Mouse (Mus musculus): Measurements from ENCODE around the gene Art3. TPM values are rescaled to one million over a fixed set of nuclear protein-coding genes. Genes with fewer than 3 reads are reported as not detected.
"Not testable (repeated sequence)": the region's sequence is repeated elsewhere in the genome, so short reads cannot be mapped to it uniquely, and the experiment has no call there.

Art3 gene
- polyA plus RNA-seq, 1 experiment from 2014 or later, result 3.4 TPM

DNA sequence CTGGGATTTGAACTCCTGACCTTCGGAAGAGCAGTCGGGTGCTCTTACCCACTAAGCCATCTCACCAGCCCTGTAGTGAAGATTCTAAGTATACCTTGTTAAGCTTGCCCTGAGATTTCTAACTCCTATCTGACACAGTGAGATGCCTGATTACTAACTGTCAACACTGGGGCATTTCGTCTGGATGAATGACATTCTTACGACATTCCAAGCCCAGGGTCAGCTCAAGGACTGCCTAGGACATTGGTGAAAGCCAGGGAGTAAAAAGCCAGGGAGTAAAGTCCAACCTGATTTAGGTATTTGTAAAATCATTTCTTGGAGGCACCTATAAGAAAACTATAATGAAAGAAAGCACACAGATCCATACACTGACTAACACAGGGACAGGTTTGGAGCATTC, 21.1 kb downstream of the Art3 start:
- H3K4me1 ChIP-seq (replicated peaks; ENCODE audit: control insufficient read depth, insufficient read depth, low read length); H3K9me3 ChIP-seq (ENCODE audit: control insufficient read depth, low read length); H3K27me3 ChIP-seq (ENCODE audit: control insufficient read depth, insufficient read depth, low read length); H3K4me3 ChIP-seq (ENCODE audit: low read depth, low read length); H3K4me2 ChIP-seq (replicated peaks; ENCODE audit: low read depth, low read length); H3K27ac ChIP-seq (ENCODE audit: low read depth, low read length); ATAC-seq (ENCODE audit: low FRiP score); DNase-seq (ENCODE audit: low spot score); H3K9ac ChIP-seq (ENCODE audit: low read depth, low read length); H3K36me3 ChIP-seq (ENCODE audit: control insufficient read depth, insufficient read depth, low read length): not testable (repeated sequence)
- WGBS, result 80% methylated on average over 4 of the region's 4 CpGs

- 54% methylated on average over 11 of the region's 11 CpGs for WGBS
- no peak for ATAC-seq (ENCODE audit: low FRiP score)
- DNase-seq (ENCODE audit: low spot score), result no peak
- no peaks in the 10 kb centered on the region for H3K27me3 ChIP-seq (ENCODE audit: control insufficient read depth, insufficient read depth, low read length)
- H3K4me3 ChIP-seq (ENCODE audit: low read depth, low read length), result no peak overlapping the region
- no peaks in the 10 kb centered on the region for H3K4me1 ChIP-seq (replicated peaks; ENCODE audit: control insufficient read depth, insufficient read depth, low read length)
- no peak overlapping the region for H3K9ac ChIP-seq (ENCODE audit: low read depth, low read length)
- no peaks in the 10 kb centered on the region for H3K36me3 ChIP-seq (ENCODE audit: control insufficient read depth, insufficient read depth, low read length)
- no peak overlapping the region for H3K4me2 ChIP-seq (replicated peaks; ENCODE audit: low read depth, low read length)
- H3K9me3 ChIP-seq (ENCODE audit: control insufficient read depth, low read length), result no peaks in the 10 kb centered on the region
- no peak overlapping the region for H3K27ac ChIP-seq (ENCODE audit: low read depth, low read length)
These were observed 21.9 kb downstream of the Art3 start for GRCm38 (mm10) chr5:92353517-92353916.

GRCm38 (mm10) chr5:92358033-92358432, 26.4 kb downstream of the Art3 start:
- Histone ChIP-seq H3K9me3 (ENCODE audit: control insufficient read depth, low read length) (no peaks in the 10 kb centered on the region), H3K4me3 (ENCODE audit: low read depth, low read length) (no peak overlapping the region), H3K4me1 (replicated peaks; ENCODE audit: control insufficient read depth, insufficient read depth, low read length) (no peaks in the 10 kb centered on the region), H3K4me2 (replicated peaks; ENCODE audit: low read depth, low read length) (no peak overlapping the region), H3K27ac (ENCODE audit: low read depth, low read length) (no peak overlapping the region), H3K27me3 (ENCODE audit: control insufficient read depth, insufficient read depth, low read length) (no peaks in the 10 kb centered on the region), H3K36me3 (ENCODE audit: control insufficient read depth, insufficient read depth, low read length) (no peaks in the 10 kb centered on the region), H3K9ac (ENCODE audit: low read depth, low read length) (no peak overlapping the region)
- DNase-seq (ENCODE audit: low spot score) (no peak), ATAC-seq (ENCODE audit: low FRiP score) (no peak)
- WGBS, result 50% methylated on average over 11 of the region's 12 CpGs

DNA sequence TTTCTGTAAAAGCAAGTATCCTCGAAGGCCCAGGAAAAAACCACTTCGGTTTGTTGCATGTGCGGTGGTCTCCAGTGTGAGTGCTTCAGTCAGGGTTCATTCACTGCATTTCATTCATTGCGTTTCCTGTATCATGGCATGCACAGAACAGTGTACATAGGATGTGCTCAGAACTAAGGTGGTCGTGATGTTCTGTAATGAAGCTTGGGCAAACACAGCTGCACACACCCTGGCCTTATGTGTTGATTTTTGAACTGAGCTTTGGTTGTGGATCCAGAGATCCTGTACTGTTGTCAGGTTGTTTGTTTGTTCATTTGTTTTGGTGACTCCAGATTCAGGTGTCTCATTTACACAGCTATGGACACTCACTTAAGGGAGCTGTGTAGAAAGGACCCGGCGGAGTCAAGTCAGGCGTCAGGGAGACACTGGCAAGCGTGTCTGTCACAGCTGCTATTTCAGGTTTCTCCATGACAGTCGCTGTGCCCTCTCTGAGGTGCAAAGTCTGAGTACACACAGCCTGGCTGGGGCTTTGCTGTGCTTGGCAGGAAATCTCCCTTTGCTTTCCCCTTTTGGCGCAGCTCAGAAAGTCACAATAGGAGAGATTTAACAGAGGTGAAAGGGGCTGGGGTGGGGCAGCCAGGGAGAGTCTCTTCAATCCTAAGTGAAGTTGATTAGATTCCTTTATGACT, 27.3 kb downstream of the Art3 start:
- H3K9ac ChIP-seq (ENCODE audit: low read depth, low read length), result no peak overlapping the region

GRCm38 (mm10) chr5:92363179-92363578, 31.6 kb downstream of the Art3 start:
- Histone ChIP-seq H3K4me1 (replicated peaks; ENCODE audit: control insufficient read depth, insufficient read depth, low read length) (no peaks in the 10 kb centered on the region), H3K4me3 (ENCODE audit: low read depth, low read length) (no peak overlapping the region), H3K27ac (ENCODE audit: low read depth, low read length) (no peak overlapping the region), H3K9me3 (ENCODE audit: control insufficient read depth, low read length) (no peaks in the 10 kb centered on the region), H3K9ac (ENCODE audit: low read depth, low read length) (no peak overlapping the region), H3K4me2 (replicated peaks; ENCODE audit: low read depth, low read length) (no peak overlapping the region), H3K36me3 (ENCODE audit: control insufficient read depth, insufficient read depth, low read length) (no peaks in the 10 kb centered on the region), H3K27me3 (ENCODE audit: control insufficient read depth, insufficient read depth, low read length) (no peaks in the 10 kb centered on the region)
- ATAC-seq (ENCODE audit: low FRiP score), result no peak
- DNase-seq (ENCODE audit: low spot score), result no peak
- WGBS, result 11% methylated on average over 4 of the region's 4 CpGs

More for the DNA sequence above, 27.3 kb downstream of the Art3 start:
- 78% methylated on average over 11 of the region's 11 CpGs for WGBS
- H3K27ac ChIP-seq (ENCODE audit: low read depth, low read length), result no peak overlapping the region
- H3K27me3 ChIP-seq (ENCODE audit: control insufficient read depth, insufficient read depth, low read length), result no peaks in the 10 kb centered on the region
- no peaks in the 10 kb centered on the region for H3K4me1 ChIP-seq (replicated peaks; ENCODE audit: control insufficient read depth, insufficient read depth, low read length)
- DNase-seq (ENCODE audit: low spot score) (no peak), ATAC-seq (ENCODE audit: low FRiP score) (no peak)
- H3K9me3 ChIP-seq (ENCODE audit: control insufficient read depth, low read length), result no peaks in the 10 kb centered on the region
- no peaks in the 10 kb centered on the region for H3K36me3 ChIP-seq (ENCODE audit: control insufficient read depth, insufficient read depth, low read length)
- H3K4me3 ChIP-seq (ENCODE audit: low read depth, low read length), result no peak overlapping the region
- no peak overlapping the region for H3K4me2 ChIP-seq (replicated peaks; ENCODE audit: low read depth, low read length)

GRCm38 (mm10) chr5:92364011-92364410, 32.4 kb downstream of the Art3 start:
- H3K4me2 ChIP-seq (replicated peaks; ENCODE audit: low read depth, low read length), result no peak overlapping the region
- no peak for DNase-seq (ENCODE audit: low spot score)
- no peak overlapping the region for H3K4me3 ChIP-seq (ENCODE audit: low read depth, low read length)
- H3K9ac ChIP-seq (ENCODE audit: low read depth, low read length), result no peak overlapping the region
- no peaks in the 10 kb centered on the region for H3K27me3 ChIP-seq (ENCODE audit: control insufficient read depth, insufficient read depth, low read length)
- H3K36me3 ChIP-seq (ENCODE audit: control insufficient read depth, insufficient read depth, low read length), result no peaks in the 10 kb centered on the region
- H3K9me3 ChIP-seq (ENCODE audit: control insufficient read depth, low read length), result no peaks in the 10 kb centered on the region
- no peak overlapping the region for H3K27ac ChIP-seq (ENCODE audit: low read depth, low read length)
- WGBS, result 90% methylated on average over 5 of the region's 5 CpGs
- no peak for ATAC-seq (ENCODE audit: low FRiP score)
- no peaks in the 10 kb centered on the region for H3K4me1 ChIP-seq (replicated peaks; ENCODE audit: control insufficient read depth, insufficient read depth, low read length)

- Histone ChIP-seq H3K27me3 (ENCODE audit: control insufficient read depth, insufficient read depth, low read length) (no peaks in the 10 kb centered on the region), H3K4me3 (ENCODE audit: low read depth, low read length) (no peak overlapping the region), H3K4me2 (replicated peaks; ENCODE audit: low read depth, low read length) (no peak overlapping the region), H3K4me1 (replicated peaks; ENCODE audit: control insufficient read depth, insufficient read depth, low read length) (no peaks in the 10 kb centered on the region), H3K9me3 (ENCODE audit: control insufficient read depth, low read length) (no peaks in the 10 kb centered on the region), H3K27ac (ENCODE audit: low read depth, low read length) (no peak overlapping the region), H3K9ac (ENCODE audit: low read depth, low read length) (no peak overlapping the region), H3K36me3 (ENCODE audit: control insufficient read depth, insufficient read depth, low read length) (no peaks in the 10 kb centered on the region)
- 77% methylated on average over 11 of the region's 11 CpGs for WGBS
- ATAC-seq (ENCODE audit: low FRiP score) (no peak), DNase-seq (ENCODE audit: low spot score) (no peak)
These were observed 33.6 kb downstream of the Art3 start for GRCm38 (mm10) chr5:92365146-92365705.

DNA sequence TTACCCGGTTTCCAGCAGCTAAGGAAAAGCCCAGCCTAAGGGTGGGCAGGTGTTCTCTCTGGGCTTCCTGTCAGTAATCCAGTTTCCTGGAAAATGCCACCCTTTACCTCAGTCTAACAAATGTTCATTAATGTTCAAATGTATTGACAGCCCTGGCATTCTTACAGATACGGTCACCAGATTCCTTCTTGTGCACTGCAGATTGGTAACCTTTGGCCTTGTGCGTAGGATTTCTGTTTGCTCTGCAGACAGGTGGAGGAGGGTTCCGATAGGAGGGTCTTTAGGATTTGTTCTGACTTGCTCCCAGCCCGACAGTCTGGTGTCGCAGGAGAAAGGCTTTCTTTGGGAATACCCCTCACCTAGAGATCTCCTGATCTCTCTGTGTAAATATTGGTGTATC, 34.9 kb downstream of the Art3 start:
- H3K9me3 ChIP-seq (ENCODE audit: control insufficient read depth, low read length), result no peaks in the 10 kb centered on the region
- no peak overlapping the region for H3K4me3 ChIP-seq (ENCODE audit: low read depth, low read length)
- ATAC-seq (ENCODE audit: low FRiP score) (no peak), DNase-seq (ENCODE audit: low spot score) (no peak)
- no peak overlapping the region for H3K27ac ChIP-seq (ENCODE audit: low read depth, low read length)
- H3K9ac ChIP-seq (ENCODE audit: low read depth, low read length), result no peak overlapping the region
- H3K4me1 ChIP-seq (replicated peaks; ENCODE audit: control insufficient read depth, insufficient read depth, low read length), result no peaks in the 10 kb centered on the region; the same call in 1 of the 2 replicates
- H3K4me2 ChIP-seq (replicated peaks; ENCODE audit: low read depth, low read length), result no peak overlapping the region
- 82% methylated on average over 6 of the region's 6 CpGs for WGBS
- H3K27me3 ChIP-seq (ENCODE audit: control insufficient read depth, insufficient read depth, low read length), result no peaks in the 10 kb centered on the region
- H3K36me3 ChIP-seq (ENCODE audit: control insufficient read depth, insufficient read depth, low read length), result no peaks in the 10 kb centered on the region

GRCm38 (mm10) chr5:92368392-92368791, 36.8 kb downstream of the Art3 start:
- H3K36me3 ChIP-seq (ENCODE audit: control insufficient read depth, insufficient read depth, low read length), result no peaks in the 10 kb centered on the region
- no peaks in the 10 kb centered on the region for H3K9me3 ChIP-seq (ENCODE audit: control insufficient read depth, low read length)
- ATAC-seq (ENCODE audit: low FRiP score), result no peak
- no peak overlapping the region for H3K27ac ChIP-seq (ENCODE audit: low read depth, low read length)
- no peak overlapping the region for H3K9ac ChIP-seq (ENCODE audit: low read depth, low read length)
- H3K4me3 ChIP-seq (ENCODE audit: low read depth, low read length), result no peak overlapping the region
- no peaks in the 10 kb centered on the region; the same call in 1 of the 2 replicates for H3K4me1 ChIP-seq (replicated peaks; ENCODE audit: control insufficient read depth, insufficient read depth, low read length)
- 85% methylated on average over 10 of the region's 10 CpGs for WGBS
- no peaks in the 10 kb centered on the region for H3K27me3 ChIP-seq (ENCODE audit: control insufficient read depth, insufficient read depth, low read length)
- no peak overlapping the region for H3K4me2 ChIP-seq (replicated peaks; ENCODE audit: low read depth, low read length)
- DNase-seq (ENCODE audit: low spot score), result no peak

All from hindbrain, embryonic 11.5 days (tissue).